Mouse (Mus musculus) erythroblast, embryonic 14.5 days (primary cell): ENCODE measurements around the gene Slc36a3.

Source experiments
- GATA1 ChIP-seq: IDR thresholded peaks from 2 replicates; pipeline ENCODE4 v1.6.1; 2012; ENCODE audit warnings: low read length, inconsistent platforms, mixed read lengths
- TAL1 ChIP-seq: IDR thresholded peaks from 3 replicates; pipeline ENCODE4 v1.6.1; 2012; ENCODE audit warnings: low read length, inconsistent platforms, mixed read lengths

GRCm38 (mm10) chr11:55109521-55110300 lies 41.8 kb downstream of the Slc36a3 start:
- no peak for TF ChIP-seq GATA1
- no peak for TF ChIP-seq TAL1
